Mouse (Mus musculus) lung, postnatal 0 days (tissue): ENCODE results near the gene Myzap.

ENCODE experiments used
- CTCF ChIP-seq: IDR thresholded peaks from 2 replicates; pipeline ENCODE4 v1.5.1; 2016; ENCODE audit warnings: antibody characterized with exemption, mild to moderate bottlenecking
- EP300 ChIP-seq: IDR thresholded peaks from 2 replicates; pipeline ENCODE4 v1.6.1; 2016; ENCODE audit warnings: antibody characterized with exemption, mild to moderate bottlenecking, control low read depth

DNA sequence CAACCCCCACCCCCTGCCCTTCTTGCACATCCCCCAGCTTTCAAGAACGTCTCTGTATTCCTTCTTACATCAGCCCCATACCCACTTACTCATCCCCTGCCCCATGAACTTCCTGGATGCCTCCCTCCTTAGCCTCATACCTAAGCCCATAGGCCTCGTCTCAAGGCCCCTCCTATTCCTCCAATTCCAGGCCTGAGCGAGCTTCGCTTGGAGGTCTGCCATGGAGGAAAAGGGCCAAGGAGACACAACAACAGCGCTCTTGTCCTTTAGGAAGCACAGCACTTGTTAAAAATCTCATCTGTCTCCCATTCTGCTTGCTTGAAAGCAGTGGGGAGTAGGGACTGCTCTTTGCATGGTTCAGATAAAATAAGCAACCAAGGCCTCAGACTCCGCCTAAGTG lies 36.1 kb upstream of the Myzap start:
- TF ChIP-seq CTCF (no peak), EP300 (no peak)
